In the genomic region with DNA sequence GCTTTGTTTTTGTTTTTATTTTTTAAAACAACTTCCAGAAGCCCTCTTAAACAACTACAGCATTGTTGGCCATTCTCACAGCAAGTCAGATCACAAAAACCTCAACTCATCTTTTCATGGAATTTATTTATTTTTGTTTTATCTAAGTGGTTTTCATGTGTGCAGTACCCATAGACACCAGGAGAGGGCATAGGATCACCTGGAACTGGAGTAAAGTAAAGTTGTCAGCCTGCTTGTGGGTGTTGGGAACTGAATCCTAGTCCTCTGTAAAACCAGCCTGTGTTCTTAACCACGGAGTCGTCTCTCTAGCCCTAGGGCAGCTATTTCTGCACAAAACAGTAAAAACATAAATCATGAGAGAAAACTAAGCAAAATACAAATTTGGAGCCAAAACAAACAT, we compare ENCODE assay signal across 18 mouse cellular contexts.
DNase-seq lines count a peak whose midpoint lies in the region; ATAC-seq and TF ChIP-seq lines count a peak whose summit lies in the region.
"Had no signal": no experiment of that assay in that cellular context is flagged by ENCODE, and none has a peak within 500 bp of the region (broad histone marks: within the 10 kb centered on the region; RNA-seq: fewer than 3 reads in every experiment).

No protein-coding gene starts in this region.

- H3K9me3 ChIP-seq in liver, postnatal 0 days (ENCODE audit: low read length), result no peaks in the 10 kb centered on the region
- 0 out of 2 replicates have a peak, but pooled peaks cover 3% of the 10 kb centered on the region for H3K9me3 ChIP-seq in liver, embryonic 12.5 days (replicated peaks)
- H3K9me3 ChIP-seq: hindbrain, embryonic 15.5 days had no signal

- no peaks in the 10 kb centered on the region for H3K27me3 ChIP-seq in heart, adult 2 months (ENCODE audit: control insufficient read depth, insufficient read depth, low read length)
- no peaks in the 10 kb centered on the region for H3K27me3 ChIP-seq in liver, postnatal 0 days (ENCODE audit: insufficient read depth, low read length)
- no peaks in the 10 kb centered on the region for H3K27me3 ChIP-seq in liver, embryonic 12.5 days (replicated peaks)
- H3K27me3 ChIP-seq: hindbrain, embryonic 15.5 days; midbrain, embryonic 12.5 days had no signal

- TF ChIP-seq CTCF in heart, adult 2 months (IDR thresholded peaks at IDR 0.05), result peak; percentile 52
- TF ChIP-seq CTCF in liver, postnatal 0 days (IDR thresholded peaks at IDR 0.05; ENCODE audit: low read depth), result peak; percentile 31

- no peak overlapping the region for H3K4me2 ChIP-seq in liver, postnatal 0 days (ENCODE audit: low read depth, low read length)
- H3K4me2 ChIP-seq in liver, embryonic 12.5 days, result no peak overlapping the region
- H3K4me2 ChIP-seq: heart, embryonic 11.5 days; hindbrain, embryonic 15.5 days; midbrain, embryonic 12.5 days had no signal

- no peak for DNase-seq in heart, adult 2 months
- DNase-seq in heart, postnatal 14 days, result no peak
- DNase-seq in liver, postnatal 0 days, result no peak
- DNase-seq in ES-CJ7 (ENCODE audit: low read depth, low spot score), result peak; percentile 33
- peak; percentile 9 for DNase-seq in induced T-regulatory cell, adult 2 months (ENCODE audit: low read depth)
- no peak for DNase-seq in cerebellum, postnatal 14 days
- DNase-seq: adrenal gland, postnatal 36 days; B cell, adult 2 months; cerebellum, adult 9-10 months; kidney, adult 2 months; layer of hippocampus, postnatal 36 days; left cerebral cortex, postnatal 4 days; thymus, postnatal 36 days had no signal

- no peak for TF ChIP-seq POLR2A in heart, adult 2 months (IDR thresholded peaks at IDR 0.05; ENCODE audit: insufficient read depth, low read depth, low read length)

- H3K4me1 ChIP-seq in heart, adult 2 months (ENCODE audit: control insufficient read depth, insufficient read depth, low read length), result no peaks in the 10 kb centered on the region
- no peaks in the 10 kb centered on the region for H3K4me1 ChIP-seq in liver, postnatal 0 days (ENCODE audit: insufficient read depth)
- no peaks in the 10 kb centered on the region for H3K4me1 ChIP-seq in liver, embryonic 12.5 days
- H3K4me1 ChIP-seq: hindbrain, embryonic 15.5 days; midbrain, embryonic 12.5 days had no signal

- no peak overlapping the region for H3K27ac ChIP-seq in heart, adult 2 months
- no peak overlapping the region for H3K27ac ChIP-seq in liver, postnatal 0 days (ENCODE audit: low read depth)
- H3K27ac ChIP-seq in liver, embryonic 12.5 days, result no peak overlapping the region
- H3K27ac ChIP-seq: hindbrain, embryonic 15.5 days; macrophage; midbrain, embryonic 12.5 days had no signal

- H3K9ac ChIP-seq in heart, adult 2 months (ENCODE audit: low read depth, low read length), result no peak overlapping the region
- no peak overlapping the region for H3K9ac ChIP-seq in liver, postnatal 0 days (replicated peaks)
- H3K9ac ChIP-seq in liver, embryonic 12.5 days, result no peak overlapping the region
- H3K9ac ChIP-seq: hindbrain, embryonic 15.5 days; midbrain, embryonic 12.5 days had no signal

- no peak for TF ChIP-seq EP300 in heart, adult 2 months (IDR thresholded peaks at IDR 0.05; ENCODE audit: insufficient read depth, low read depth, low read length)
- TF ChIP-seq EP300 in liver, postnatal 0 days (IDR thresholded peaks at IDR 0.05; ENCODE audit: low read depth), result no peak

- H3K79me2 ChIP-seq in heart, adult 2 months (replicated peaks; ENCODE audit: control insufficient read depth, insufficient read depth, low read length), result no peaks in the 10 kb centered on the region

- H3K36me3 ChIP-seq in heart, adult 2 months (ENCODE audit: control insufficient read depth, insufficient read depth, low read length), result no peaks in the 10 kb centered on the region
- H3K36me3 ChIP-seq in liver, postnatal 0 days (replicated peaks; ENCODE audit: insufficient read depth, low read length), result no peaks in the 10 kb centered on the region
- peaks cover 2% of the 10 kb centered on the region; the same call in 1 of the 2 replicates for H3K36me3 ChIP-seq in liver, embryonic 12.5 days
- H3K36me3 ChIP-seq: hindbrain, embryonic 15.5 days; midbrain, embryonic 12.5 days had no signal

- no peak overlapping the region for H3K4me3 ChIP-seq in heart, adult 2 months
- no peak overlapping the region for H3K4me3 ChIP-seq in liver, postnatal 0 days (ENCODE audit: low read depth, low read length)
- H3K4me3 ChIP-seq in liver, embryonic 12.5 days, result no peak overlapping the region
- H3K4me3 ChIP-seq: hindbrain, embryonic 15.5 days; midbrain, embryonic 12.5 days had no signal

- no peak for ATAC-seq in liver, postnatal 0 days
- no peak for ATAC-seq in liver, embryonic 12.5 days

- intact Hi-C loops in heart, adult 2 months (cut with DNase I), result no loop called here
- intact Hi-C loops in heart, postnatal 14 days (cut with DNase I), result no loop called here

- WGBS in heart, adult 2 months, result 85% methylated on average over 2 of the region's 2 CpGs
- WGBS in liver, postnatal 0 days (ENCODE audit: insufficient replicate concordance), result 94% methylated on average over 2 of the region's 2 CpGs
- 86% methylated on average over 2 of the region's 2 CpGs for WGBS in liver, embryonic 12.5 days (ENCODE audit: insufficient replicate concordance)

Comparison
In these comparisons a context has a peak if more than half of its experiments do, and no peak if none do; other contexts are left out.
1. DNase-seq: peak in ES-CJ7 (single experiment) and induced T-regulatory cell, adult 2 months (single experiment); none in heart, adult 2 months (0 of 2), heart, postnatal 14 days (0 of 2), liver, postnatal 0 days (single experiment) and cerebellum, postnatal 14 days (0 of 2).